Mouse (Mus musculus) retina, postnatal 1 day (tissue): ENCODE data around the gene Apc2.
"Not testable (repeated sequence)": the region's sequence is repeated elsewhere in the genome, so short reads cannot be mapped to it uniquely, and the experiment has no call there.

Experiments used
- DNase-seq: peaks from one replicate; pipeline ENCODE4 v3.0.0-alpha.2; 2012

The Apc2 gene

GRCm38 (mm10) chr10:80295618-80296425 is at the start of gene Apc2:
TSS of gene Apc2 (plus strand) at chr10:80295977.
- DNase-seq = peak; percentile 82

- peak; percentile 69 for DNase-seq
These were observed 47.9 kb upstream of the Apc2 start for GRCm38 (mm10) chr10:80247849-80248248.

GRCm38 (mm10) chr10:80248437-80248836 is 47.3 kb upstream of the Apc2 start:
- DNase-seq = not testable (repeated sequence)

GRCm38 (mm10) chr10:80248971-80249640 is 46.7 kb upstream of the Apc2 start, which contains the start of gene Ndufs7:
TSS of gene Ndufs7 (plus strand) at chr10:80249121.
- peak; percentile 96 for DNase-seq

GRCm38 (mm10) chr10:80250059-80250458 is 45.7 kb upstream of the Apc2 start:
- no peak for DNase-seq

GRCm38 (mm10) chr10:80250573-80250972 is 45.2 kb upstream of the Apc2 start:
- no peak for DNase-seq

GRCm38 (mm10) chr10:80252011-80252410 is 43.8 kb upstream of the Apc2 start:
- no peak for DNase-seq

GRCm38 (mm10) chr10:80252493-80253274 is 43.1 kb upstream of the Apc2 start:
- no peak for DNase-seq

- DNase-seq = no peak
These were observed 42.2 kb upstream of the Apc2 start for GRCm38 (mm10) chr10:80253551-80253950.

- DNase-seq = no peak
These were observed 41.2 kb upstream of the Apc2 start for GRCm38 (mm10) chr10:80254331-80255297.

- DNase-seq = peak; percentile 43
These were observed 39.8 kb upstream of the Apc2 start for GRCm38 (mm10) chr10:80255881-80256535.

- DNase-seq = no peak
These were observed 37.8 kb upstream of the Apc2 start for GRCm38 (mm10) chr10:80257936-80258335.

- DNase-seq = no peak
These were observed 36.9 kb upstream of the Apc2 start for GRCm38 (mm10) chr10:80258752-80259462.

- DNase-seq = no peak
These were observed 36.3 kb upstream of the Apc2 start for GRCm38 (mm10) chr10:80259463-80259805.

GRCm38 (mm10) chr10:80259861-80260641 is 35.7 kb upstream of the Apc2 start:
- peak; percentile 82 for DNase-seq

GRCm38 (mm10) chr10:80260642-80261584 is 34.9 kb upstream of the Apc2 start, which contains the start of the genes Gamt and Dazap1:
TSS of gene Gamt (minus strand) at chr10:80261012.
TSS of gene Dazap1 (plus strand) at chr10:80261486.
- DNase-seq = peak; percentile 97

- peak; percentile 96 for DNase-seq
These were observed 34.2 kb upstream of the Apc2 start for GRCm38 (mm10) chr10:80261585-80261968.

- no peak for DNase-seq
These were observed 33.6 kb upstream of the Apc2 start for GRCm38 (mm10) chr10:80262169-80262568.
